Mouse (Mus musculus) CD4-positive naive resting alpha-beta T cell, adult 57 days (primary cell): Measurements from ENCODE around the gene 6720489N17Rik. TPM values are rescaled to one million over a fixed set of nuclear protein-coding genes. Genes with fewer than 3 reads are reported as not detected.

Experiments used
- total RNA-seq: library from RNA; stranded (reverse); gene quantifications from one replicate; pipeline ENCODE4 v1.2.4, GENCODE M21; 2023

6720489N17Rik gene
- total RNA-seq, result 1.9 TPM

DNA sequence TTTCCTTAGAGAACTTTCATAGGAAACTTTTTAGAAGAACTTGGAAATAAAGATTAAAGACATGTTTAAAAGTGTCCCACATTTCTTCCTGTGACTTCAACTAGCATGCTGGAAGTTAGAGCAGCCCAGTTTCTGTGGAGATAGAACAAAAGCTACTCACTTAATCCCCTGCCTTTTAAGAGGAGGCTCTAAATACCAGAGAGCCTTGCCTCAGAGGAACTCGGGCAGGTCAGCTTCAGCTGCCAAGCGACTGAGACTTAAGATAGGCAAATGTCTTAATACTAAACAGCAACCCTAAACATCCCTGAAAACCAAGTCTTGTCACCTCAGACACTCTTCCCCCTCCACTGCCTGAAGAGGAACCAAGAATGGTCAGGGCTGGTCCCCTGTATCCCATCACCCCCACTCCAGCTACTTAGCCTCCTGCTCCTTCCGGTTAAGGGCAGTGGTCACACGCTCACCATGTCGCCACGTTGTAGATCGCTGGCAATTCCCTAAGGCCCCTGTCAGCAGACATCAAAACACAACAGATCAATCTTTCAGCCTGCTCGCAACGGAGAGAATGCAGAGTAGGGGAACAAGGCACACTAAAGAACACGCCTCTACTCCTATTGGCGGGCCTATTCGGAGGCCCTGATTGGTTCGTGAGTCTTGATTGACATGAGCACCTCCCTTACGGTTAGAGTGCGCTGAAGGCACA, at the start of gene 6720489N17Rik:
6720489N17Rik (minus strand) TSS at position 606 of the 700 bp plus-strand sequence.

DNA sequence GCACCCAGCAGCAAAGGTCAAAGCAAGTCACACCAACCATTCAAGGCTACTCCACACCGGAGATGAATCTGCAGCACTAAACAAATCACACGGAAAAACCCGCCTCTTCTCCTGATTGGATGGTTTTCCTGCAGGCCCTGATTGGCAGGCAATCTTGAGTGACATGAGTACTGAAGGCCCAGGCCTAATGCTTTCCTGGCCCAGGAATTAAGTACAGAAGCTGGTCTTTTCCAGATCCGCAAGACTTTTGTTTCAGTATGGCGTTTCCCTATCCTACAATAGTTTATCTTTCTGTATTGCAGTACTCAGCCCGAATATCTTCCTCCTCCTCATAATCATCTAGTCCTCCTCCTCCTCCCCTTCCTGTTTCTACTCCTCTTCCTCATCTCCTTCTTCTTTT, 52.9 kb downstream of the 6720489N17Rik start, which contains the start of gene Zfp934:
Zfp934 (minus strand) TSS at position 101 of the 400 bp plus-strand sequence.

DNA sequence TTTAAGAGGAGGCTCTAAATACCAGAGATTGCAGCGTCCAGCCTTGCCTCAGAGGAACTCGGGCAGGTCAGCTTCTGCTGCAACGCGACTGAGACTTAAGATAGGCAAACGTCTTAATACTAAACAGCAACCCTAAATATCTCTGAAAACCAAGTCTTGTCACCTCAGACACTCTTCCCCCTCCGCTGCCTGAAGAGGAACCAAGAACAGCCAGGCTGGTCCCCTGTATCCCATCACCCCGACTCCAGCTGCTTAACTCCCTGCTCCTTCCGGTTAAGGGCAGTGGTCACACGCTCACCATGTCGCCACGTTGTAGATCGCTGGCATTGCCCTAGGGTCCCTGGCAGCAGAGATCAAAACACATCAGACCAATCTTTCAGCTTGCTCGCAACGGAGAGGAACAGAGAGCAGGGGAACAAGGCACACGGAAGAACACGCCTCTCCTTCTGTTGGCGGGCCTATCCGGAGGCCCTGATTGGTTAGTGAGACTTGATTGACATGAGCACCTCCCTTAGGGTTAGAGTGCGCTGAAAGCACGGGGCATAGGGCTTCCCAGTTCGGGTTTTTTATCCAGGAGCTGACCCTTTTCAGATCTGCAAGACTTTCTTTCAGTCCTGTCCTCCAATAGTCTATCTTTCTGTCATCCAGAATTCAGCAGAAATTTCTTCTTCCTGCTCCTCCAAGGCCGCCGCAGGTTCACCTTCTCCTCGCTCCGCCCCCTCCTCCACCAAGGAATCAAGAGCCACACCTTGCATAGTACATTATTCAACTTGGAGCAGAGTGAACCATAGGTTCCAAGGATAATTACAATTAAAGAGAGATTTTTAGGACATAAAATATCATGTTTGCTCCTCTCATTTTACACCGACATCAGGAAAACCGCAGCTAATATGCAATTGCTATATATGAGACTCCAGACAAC, 65.5 kb downstream of the 6720489N17Rik start, which contains the start of gene Zfp935:
Zfp935 (minus strand) TSS at position 323 of the 922 bp plus-strand sequence.

Other genes starting within 250 kb of the 6720489N17Rik start
- 0.59 TPM for gene Gm3604, start 241.0 kb downstream of the 6720489N17Rik start, total RNA-seq
- gene Gm49359, start 157.3 kb downstream of the 6720489N17Rik start, total RNA-seq, result 12.2 TPM
- not detected for gene Zfp935, start 65.7 kb downstream of the 6720489N17Rik start, total RNA-seq
- 22.0 TPM for gene Zfp934, start 53.0 kb downstream of the 6720489N17Rik start, total RNA-seq
- 8.9 TPM for gene Platr25, start 136.5 kb upstream of the 6720489N17Rik start, total RNA-seq
- gene Gm5141, start 161.6 kb upstream of the 6720489N17Rik start, total RNA-seq, result 2.5 TPM
- gene Fbp2, start 234.2 kb upstream of the 6720489N17Rik start, total RNA-seq, result not detected